Mouse (Mus musculus): ENCODE results near the gene Pik3cb.

Pik3cb gene

DNA sequence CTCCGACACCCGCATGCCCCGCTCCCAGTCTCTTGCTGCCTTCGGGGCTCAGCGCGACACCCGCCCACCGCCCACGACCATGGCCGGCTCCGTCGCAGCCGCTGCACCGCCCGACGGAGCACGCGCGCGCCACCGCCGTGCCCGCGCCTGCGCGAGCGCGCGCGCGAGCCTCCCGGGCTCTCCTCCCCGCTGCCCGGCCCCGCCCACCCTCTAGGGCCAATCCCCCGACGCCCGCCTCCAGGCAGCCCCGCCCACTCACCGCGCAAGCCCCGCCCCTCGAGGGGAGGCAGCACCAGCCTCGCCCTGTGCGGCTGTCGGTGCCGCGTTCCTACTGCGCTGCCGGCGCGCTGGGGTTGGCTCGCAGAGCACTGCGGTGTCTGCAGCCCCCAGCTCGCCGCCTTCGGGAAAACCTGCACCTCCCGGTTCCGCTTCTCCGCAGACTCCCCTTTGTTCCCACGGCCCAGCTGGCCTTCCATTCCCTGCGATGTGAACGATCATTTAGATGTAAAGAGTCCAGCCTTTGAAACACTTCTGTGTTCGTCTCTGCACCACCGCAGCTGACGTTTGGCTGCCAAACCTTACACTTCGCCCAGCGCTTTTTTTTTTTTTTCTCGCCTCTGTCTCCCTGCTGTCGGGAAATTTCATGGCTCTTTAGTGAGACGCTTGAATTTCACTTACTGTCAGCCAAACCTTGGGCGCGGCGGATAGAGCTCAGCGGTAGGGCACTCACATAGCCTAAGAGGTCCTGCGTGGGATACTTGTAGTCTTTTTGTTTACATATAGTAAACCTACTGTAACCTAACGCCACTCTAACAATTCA, at the start of gene Pik3cb:
Pik3cb (minus strand) TSS at position 559 of the 820 bp plus-strand sequence.
- DNase-seq (ENCODE audit: low read depth, low spot score) = peak; percentile 90

GRCm38 (mm10) chr9:99183043-99183670, 42.7 kb upstream of the Pik3cb start:
- no peak for DNase-seq (ENCODE audit: low read depth, low spot score)

DNA sequence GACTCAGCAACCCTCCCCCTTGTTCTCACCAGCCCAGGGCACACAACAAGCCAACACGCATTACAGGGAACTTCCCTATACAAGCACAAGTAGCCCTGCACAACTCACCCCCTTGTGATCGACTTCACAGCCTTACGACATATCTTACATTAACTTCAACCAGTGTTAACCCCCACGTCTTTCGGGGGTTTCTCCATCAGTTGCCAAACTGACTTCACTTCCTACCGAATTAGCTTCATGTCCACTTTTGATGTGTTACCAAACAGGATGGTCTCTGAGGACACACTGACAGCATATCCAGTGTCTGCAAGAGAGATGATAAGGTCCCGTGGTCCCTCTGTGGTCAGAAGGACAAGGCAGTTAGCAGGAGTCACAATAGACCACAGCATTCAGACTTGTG, 41.7 kb upstream of the Pik3cb start:
- DNase-seq (ENCODE audit: low read depth, low spot score) = no peak

DNA sequence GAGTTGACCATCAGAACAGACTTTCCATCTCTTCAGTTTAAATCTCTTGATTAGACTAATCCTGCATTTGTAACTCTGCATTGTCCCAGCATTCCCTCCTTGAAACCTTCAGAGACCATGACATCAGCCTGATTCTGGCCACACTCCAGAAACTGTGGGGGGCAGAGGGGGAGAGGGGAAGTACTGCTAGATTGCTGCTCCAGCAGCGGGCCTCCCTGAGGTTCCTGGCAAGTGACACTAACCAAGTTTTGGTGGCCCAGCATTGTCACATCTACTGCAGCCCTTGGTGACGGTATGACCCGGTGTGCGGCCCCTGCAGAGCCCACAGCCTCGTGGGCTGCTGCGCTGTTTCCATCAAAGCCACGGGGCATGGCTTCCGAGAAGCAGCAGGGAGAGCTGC, 39.9 kb upstream of the Pik3cb start:
- peak; percentile 33 for DNase-seq (ENCODE audit: low read depth, low spot score)

DNA sequence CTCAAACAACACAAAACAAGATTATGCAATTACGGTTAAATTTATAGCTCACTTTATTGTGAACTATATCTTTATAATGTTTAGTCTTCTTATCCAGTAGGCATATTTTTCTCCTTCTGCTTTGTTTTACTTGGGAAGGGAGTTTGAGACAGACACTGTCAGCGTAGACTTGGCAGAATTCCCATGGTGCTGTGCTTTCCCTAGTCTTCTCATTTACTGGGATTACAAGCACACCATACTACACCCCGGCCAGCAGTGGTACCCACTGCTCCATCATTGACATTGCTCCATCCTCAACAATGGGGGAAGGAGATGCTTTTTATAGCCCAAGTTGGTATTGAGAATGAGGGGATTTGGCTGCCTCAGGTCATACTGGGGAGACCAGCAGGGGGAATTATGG, 38.3 kb upstream of the Pik3cb start:
- DNase-seq (ENCODE audit: low read depth, low spot score) = no peak

GRCm38 (mm10) chr9:99175774-99176173, 35.4 kb upstream of the Pik3cb start:
- no peak for DNase-seq (ENCODE audit: low read depth, low spot score)

DNA sequence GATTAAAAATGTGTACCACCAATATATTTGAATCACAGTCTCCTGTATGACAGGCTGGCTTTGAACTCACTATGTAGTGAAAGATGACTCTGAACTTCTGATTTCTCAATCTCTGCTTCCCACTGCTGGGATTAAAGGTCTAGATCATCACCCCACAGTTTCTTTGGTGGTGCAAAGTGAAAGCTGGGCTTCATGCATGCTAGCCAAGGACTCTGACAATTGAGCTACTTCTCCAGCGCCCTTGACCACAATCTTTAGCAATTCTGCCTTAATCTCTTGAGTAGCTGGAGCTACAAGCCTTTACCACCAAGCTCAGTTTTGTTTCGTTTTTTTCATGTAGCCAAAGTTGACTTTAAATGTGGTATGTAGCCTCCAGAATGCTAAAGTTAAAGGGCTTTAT, 32.4 kb upstream of the Pik3cb start:
- no peak for DNase-seq (ENCODE audit: low read depth, low spot score)

GRCm38 (mm10) chr9:99171186-99171585, 30.8 kb upstream of the Pik3cb start:
- no peak for DNase-seq (ENCODE audit: low read depth, low spot score)

- DNase-seq (ENCODE audit: low read depth, low spot score) = no peak
Measured at GRCm38 (mm10) chr9:99169029-99169428, 28.6 kb upstream of the Pik3cb start.

- DNase-seq (ENCODE audit: low read depth, low spot score) = no peak
Measured at GRCm38 (mm10) chr9:99166946-99167345, 26.5 kb upstream of the Pik3cb start.

DNA sequence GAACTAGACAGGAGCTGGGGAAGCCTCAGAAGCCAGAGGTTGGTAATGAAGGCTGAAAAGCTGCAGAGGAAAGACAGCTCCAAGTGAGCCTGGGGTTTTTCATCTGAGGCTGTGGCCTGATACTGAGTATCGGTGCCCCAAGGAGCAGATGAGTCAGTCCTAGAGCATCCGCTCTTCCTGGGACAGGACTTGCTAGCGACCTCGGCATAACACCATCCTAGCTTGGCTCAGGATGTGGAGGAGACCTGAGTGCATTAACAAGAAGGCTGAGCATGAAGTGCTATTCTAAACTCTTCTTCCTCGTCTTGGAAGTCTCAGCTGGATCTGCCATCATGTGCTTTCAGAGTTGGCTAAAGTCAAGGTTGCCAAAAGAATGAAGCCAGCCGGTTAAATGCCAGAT, 25.5 kb upstream of the Pik3cb start:
- no peak for DNase-seq (ENCODE audit: low read depth, low spot score)

GRCm38 (mm10) chr9:99164664-99165226, 24.3 kb upstream of the Pik3cb start:
- DNase-seq (ENCODE audit: low read depth, low spot score) = no peak

DNA sequence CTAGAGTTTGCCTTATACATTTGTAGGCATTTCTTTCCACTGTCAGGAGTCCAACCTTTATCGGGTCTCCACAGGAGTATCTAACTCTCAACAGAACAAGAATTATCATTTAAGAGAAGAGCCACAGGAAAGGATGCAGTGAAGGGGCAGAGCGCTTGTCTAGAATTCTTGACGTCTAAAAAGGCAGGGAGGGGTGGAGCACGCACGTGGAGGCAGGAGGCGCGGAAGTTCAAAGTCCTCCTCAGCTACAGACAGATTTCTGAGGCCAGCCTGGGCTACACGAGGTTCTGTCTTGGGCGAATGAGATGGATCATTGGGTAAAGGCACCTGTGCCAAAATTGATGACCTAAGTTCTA, 23.7 kb upstream of the Pik3cb start:
- no peak for DNase-seq (ENCODE audit: low read depth, low spot score)

DNA sequence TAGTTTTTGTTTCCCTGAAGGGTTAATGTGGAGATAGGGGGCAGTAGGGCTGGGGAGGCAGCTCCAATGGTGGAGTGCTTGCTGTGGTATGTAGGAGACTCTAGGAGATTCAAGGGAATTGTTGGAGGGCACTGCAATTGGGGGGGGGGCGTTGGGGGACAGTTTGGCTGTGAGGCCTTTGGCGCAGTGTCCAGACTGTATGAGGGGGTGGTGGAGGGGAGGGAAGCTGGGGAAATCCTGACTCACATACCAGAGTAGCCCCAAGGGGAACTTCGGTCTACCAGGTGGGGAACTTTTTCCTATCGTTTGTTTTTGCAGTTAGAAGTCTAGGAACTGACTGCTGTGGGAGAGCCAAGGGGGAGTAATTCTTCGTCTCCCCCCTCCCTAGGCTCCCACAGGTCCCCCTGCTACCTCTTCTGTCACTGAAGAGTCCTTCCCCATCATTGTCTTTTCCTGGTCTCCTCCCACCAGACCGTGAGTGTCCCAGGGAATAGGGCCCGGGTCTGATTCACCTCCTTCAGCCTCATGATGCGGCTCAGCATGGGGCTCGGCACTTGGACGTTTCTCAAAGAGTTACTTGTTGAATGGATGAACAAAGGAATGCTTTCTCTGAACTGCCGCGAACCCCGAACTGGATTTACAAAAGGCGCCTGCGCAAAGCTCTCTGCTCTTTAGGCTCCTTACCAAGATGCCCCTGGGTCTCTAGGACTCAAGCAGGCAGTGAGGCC, 23.2 kb upstream of the Pik3cb start:
- peak; percentile 94 for DNase-seq (ENCODE audit: low read depth, low spot score)

- no peak for DNase-seq (ENCODE audit: low read depth, low spot score)
Measured at GRCm38 (mm10) chr9:99162839-99163238, 22.4 kb upstream of the Pik3cb start.

DNA sequence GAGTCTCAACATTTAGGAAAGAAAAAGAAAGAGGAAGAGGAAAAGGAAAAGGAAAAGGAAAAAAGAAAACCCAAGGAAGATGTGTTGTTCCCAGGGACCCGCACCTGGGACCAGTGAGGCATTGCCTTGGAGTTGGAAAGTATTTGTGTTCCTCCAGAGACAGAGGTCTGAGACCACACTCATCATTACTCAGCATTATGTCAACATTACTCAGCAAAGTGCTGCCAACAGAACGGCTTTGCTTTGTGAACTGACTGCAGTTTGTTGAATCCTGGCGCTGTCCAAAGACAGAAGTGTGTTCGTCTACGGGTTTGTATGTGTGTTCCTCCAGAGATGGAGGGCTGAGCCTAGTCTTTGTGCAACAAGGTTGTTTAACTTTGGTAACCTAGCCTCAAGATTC, 20.4 kb upstream of the Pik3cb start:
- DNase-seq (ENCODE audit: low read depth, low spot score) = peak; percentile 39

DNA sequence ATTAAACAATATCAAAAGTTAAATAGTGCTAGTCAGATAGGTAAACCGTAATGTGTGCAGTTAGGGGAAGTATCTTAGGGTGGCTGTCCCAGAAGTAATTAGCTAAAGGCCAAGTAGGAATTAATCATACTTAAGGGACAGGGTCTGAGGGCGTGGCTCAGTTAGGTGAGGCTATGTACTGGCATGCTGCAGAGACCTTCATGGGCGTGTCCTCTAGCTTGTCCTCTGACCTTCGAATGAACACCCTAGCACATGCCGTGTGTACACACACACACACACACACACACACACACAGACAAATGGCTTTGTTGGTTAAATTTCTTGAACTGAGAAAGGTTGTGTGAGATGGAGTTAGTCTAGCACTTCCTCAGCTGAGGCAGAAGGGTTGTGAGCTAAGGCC, 19.5 kb upstream of the Pik3cb start:
- peak; percentile 24 for DNase-seq (ENCODE audit: low read depth, low spot score)

DNA sequence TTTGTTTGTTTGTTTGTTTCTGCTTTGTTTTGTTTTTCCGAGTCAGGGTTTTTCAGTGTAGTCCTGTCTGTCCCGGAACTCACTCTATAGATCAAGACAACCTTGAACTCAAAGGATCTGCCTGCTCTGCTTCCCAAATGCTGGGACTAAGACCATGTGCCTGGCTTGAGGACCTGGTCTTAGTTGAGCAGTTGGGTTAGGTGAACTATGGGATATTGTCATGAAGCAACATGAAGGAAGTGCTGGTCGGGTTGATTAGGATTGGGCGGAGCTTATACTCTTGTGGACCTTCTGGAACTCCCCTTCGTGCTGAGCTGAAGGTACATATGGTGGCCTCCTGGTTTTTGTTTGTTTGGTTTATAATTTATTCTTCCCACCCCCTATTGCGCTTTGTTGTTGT, 18.3 kb upstream of the Pik3cb start:
- DNase-seq (ENCODE audit: low read depth, low spot score) = peak; percentile 17

- DNase-seq (ENCODE audit: low read depth, low spot score) = peak; percentile 84
Measured at GRCm38 (mm10) chr9:99158203-99158632, 17.8 kb upstream of the Pik3cb start.

- DNase-seq (ENCODE audit: low read depth, low spot score) = peak; percentile 97
Measured at GRCm38 (mm10) chr9:99153655-99154054, 13.2 kb upstream of the Pik3cb start.

GRCm38 (mm10) chr9:99152699-99153490, 12.5 kb upstream of the Pik3cb start:
- DNase-seq (ENCODE audit: low read depth, low spot score) = peak; percentile 92

All from R1 (cell line).